Mouse (Mus musculus) layer of hippocampus, postnatal 36 days (tissue): ENCODE measurements around the gene Cradd. TPM values are rescaled to one million over a fixed set of nuclear protein-coding genes. Genes with fewer than 3 reads are reported as not detected.

Experiments
- DNase-seq, 2 experiments: peaks; one replicate each; pipeline ENCODE4 v3.0.0; 2022
- total RNA-seq, 2 experiments: library from RNA; stranded (reverse); gene quantifications; 2 replicates each; pipeline ENCODE4 v1.2.3; 2021

Cradd gene
- total RNA-seq, 2 experiments from 2014 or later = 5.5 to 5.6 TPM

- DNase-seq = no peak
These were observed 8.7 kb upstream of the Cradd start for GRCm38 (mm10) chr10:95332596-95332995.

- no peak for DNase-seq
These were observed 6.7 kb upstream of the Cradd start for GRCm38 (mm10) chr10:95330375-95331363.

- no peak for DNase-seq
These were observed 6.0 kb upstream of the Cradd start for GRCm38 (mm10) chr10:95329884-95330283.

DNA sequence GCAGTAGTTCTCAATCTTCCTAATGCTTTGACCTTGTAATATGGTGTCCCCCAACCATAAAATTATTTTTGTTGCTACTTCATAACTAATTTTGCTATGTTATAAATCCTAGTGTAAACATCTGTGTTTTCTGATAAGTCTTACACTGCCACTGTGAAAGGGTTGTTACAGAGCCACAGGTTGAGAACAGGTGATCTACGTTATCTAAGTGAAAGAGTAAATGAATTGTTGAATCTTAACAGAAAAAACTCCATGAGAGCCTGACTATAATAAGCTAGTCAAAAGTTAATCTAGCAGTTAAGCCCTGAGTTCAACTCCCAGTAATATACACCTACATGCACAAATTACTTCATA lies 322 bp upstream of the Cradd start:
- no peak for DNase-seq

GRCm38 (mm10) chr10:95322076-95323070 lies 1.6 kb downstream of the Cradd start:
- DNase-seq = peak; percentile 16 to 18

DNA sequence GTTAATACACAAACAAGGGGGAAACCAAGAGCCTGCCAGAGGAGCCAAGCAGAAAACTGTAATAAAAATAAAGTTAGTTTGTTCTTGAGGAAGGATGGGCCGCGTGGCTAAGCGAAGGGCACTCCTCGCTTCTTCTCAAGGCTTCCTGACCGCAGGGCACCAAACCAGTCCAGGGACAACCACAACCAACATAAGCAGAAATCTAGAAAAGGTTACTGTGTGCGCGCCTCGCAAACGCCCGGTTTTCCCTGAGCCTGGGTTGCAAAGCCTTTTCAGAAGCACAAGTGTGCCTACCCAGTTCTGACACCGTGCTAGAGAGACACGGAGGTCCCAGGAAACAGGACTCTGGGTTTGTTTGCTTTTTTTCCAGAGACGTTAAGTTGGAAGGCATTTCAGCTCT lies 4.9 kb downstream of the Cradd start:
- no peak for DNase-seq

GRCm38 (mm10) chr10:95318392-95318708 lies 5.6 kb downstream of the Cradd start:
- DNase-seq = no peak

DNA sequence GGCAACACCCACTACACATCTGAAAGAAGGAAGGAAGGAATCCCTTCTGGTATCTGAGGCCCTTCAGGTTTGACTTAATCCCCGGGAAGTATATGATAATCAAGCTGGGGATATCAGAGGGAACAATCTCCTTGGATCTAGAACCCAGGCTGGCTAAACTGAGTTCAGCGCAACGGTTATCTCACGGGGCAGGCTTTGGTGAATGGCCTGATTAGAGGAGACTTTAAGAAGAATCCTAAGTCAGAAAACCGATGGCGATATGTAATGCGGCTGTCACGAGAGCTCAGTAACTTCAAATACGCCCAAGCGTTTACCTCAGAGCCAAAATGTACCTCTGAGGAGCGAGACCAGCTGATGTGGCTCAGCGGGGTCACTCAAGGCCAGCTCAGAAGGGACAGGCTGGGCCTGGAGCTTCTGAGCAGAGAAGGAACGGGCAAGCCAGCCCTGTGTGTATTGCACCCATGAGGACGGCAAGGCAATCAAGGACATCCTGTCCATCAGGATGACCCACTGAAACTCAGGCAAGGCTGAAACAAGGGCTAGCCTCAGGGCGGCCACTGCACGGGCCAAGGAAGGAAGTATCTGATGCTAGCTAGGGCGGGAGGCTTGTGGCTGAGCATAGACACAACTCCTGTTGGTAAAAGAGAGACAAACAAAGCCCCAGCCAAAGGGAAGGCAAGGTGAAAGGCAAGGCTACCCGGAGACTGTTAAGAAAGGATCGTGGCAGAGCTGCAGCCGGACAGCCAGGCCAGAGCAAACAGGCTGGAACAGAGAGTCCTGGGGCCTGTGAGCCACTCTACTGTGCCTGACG lies 6.1 kb downstream of the Cradd start:
- DNase-seq = no peak

GRCm38 (mm10) chr10:95317091-95317490 lies 6.8 kb downstream of the Cradd start:
- DNase-seq = no peak

- no peak for DNase-seq
These were observed 7.3 kb downstream of the Cradd start for GRCm38 (mm10) chr10:95316675-95317074.

GRCm38 (mm10) chr10:95315801-95316474 lies 8.0 kb downstream of the Cradd start:
- no peak for DNase-seq

DNA sequence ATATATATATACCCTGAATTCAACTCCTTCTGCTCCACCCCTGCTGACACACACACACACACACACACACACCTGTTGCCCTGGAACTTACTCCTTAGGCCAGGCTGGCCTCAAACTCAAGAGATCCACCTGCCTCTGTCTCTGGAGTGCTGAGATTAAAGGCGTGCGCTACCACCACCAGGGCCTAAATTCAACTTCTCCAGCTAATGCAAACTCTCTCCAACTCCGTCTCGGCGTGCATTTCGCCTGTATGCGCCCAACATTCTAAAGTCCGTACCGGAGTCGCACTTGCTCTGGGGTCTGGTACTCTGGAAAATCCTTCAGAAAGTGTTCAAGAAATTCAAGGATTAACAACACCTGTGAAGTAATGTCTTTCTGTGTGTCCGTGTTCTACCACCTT lies 8.6 kb downstream of the Cradd start:
- no peak for DNase-seq

DNA sequence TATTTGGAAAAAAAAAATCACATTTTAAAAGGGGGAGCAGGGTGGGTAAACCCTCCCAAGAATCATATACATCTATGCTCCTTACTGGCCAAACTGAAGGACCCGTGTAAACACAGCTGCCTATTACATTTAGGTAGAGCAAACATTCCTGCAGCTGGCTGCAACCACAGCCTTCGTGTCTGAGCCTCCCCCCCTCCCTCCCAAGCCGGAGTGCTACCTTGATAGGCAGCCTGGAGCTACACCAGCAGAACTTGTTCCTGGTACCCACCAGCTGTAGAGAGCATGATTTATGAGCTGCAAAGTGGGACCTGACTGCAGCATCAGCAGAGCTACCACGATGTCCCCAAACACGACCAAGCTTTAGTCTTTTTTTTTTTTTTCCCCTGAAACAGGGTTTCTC lies 9.9 kb downstream of the Cradd start:
- DNase-seq = no peak

GRCm38 (mm10) chr10:95313524-95313923 lies 10.4 kb downstream of the Cradd start:
- DNase-seq = no peak

GRCm38 (mm10) chr10:95310688-95311441 lies 13.1 kb downstream of the Cradd start:
- DNase-seq = no peak

DNA sequence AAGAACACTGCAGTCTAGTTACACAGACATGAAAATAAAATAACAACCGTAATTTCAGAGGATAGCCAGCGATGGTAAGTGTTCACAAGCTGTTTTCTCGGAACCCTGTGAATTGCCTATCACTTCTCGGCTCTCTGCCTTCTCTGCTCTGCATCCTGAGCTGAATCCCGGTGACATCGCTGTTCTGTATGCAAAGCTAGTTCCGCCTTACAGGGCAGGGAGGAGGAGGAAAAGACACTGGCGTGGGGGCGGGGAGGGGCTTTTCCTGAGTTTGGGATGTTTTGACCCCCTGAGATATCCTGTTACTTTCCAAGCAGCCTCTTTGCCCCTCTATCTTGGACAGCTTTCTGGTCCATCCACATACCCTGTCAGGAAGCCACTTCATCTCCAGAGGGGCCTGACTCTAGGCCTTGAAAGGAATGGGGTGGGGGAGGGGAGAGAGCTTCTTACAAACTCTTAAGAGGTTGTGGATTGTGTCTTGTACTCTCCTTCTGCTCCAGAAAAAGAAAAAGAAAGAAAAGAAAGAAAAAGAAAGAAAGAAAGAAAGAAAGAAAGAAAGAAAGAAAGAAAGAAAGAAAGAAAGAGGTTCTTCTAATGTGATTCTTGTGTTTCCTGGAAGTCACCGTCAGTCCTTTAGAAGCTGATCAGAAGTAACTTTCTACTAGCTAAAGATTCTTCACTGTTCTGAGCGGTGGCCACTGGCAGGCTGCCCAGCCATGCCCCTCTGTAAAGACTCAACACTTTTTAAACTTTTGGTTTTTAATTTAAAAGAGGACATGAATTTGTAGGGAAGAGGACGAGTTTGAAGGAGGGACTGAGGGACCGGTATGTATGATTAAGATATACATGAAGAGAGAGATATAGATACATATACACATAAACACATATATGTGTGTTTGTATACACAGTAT lies 14.3 kb downstream of the Cradd start:
- no peak for DNase-seq

DNA sequence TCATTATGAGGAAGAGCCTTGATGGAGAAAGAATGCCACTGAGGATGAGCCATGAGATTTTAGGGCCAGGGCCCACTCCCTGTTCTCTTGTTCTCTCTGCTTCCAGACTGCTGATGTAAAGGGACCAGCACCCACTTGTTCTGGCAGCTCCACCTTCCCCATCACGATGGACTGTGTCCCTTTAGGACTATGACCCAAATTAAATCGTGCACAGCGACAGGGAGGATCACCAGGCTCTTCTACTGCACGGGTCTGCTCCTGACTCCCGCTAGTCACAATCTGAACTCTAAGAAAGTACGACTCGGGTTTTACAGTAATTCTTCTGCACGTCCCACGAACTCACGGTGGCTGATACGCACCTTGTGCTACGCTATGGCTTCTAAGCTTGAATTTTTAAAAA lies 14.9 kb downstream of the Cradd start:
- DNase-seq = no peak

DNA sequence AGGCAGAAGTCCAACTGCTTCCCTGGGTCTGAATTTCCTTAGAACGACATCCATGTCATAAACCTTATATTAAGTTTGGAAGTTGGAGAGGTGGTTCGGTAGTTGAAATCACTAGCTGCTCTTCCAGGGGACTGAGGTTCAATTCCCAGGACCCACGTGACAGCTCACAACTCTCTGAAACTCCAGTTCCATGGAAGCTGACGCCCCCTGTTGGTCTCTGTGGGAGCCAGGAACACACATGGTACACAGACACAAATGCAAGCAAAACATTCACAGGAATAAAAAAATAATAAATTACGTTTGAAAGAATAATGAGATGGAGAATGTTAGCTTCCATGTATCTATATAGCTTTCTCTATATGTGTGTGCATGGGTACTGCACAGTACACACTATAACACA lies 16.0 kb downstream of the Cradd start:
- DNase-seq = no peak

DNA sequence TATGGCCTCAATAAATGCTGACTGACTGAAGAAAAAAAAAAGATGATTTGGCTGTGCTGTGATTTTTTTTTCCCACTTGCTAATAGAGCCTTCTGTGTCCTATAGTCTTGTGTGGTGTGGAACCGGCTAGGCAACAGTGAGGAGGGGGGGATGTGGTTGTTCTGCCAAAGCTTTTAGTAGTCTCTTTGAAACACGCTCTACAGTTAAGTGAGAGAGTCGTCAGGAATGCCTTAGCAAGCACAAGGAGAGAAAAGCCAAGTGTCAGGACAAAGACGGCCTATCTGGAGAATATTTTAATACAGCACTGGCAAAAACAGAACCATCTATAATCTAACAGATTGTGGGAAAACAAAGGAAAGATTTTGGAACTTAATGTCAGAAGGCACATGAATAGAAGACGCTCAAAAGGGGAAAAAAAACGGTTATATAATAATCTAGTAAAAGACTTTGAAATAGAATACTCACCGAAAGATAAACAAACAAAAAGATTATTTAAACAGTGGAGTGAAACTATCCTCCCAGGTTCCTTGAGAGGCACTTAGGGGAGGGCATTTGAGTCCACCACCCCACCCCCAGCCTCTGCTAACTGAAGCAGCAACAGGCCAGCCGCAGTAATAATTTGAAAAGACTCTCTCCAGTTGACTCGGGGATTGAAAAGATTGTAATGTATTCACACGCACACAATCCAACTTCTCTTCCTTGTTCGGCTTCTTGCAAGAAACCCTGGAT lies 16.9 kb downstream of the Cradd start:
- no peak for DNase-seq
